Mouse (Mus musculus) adrenal gland (tissue): ENCODE measurements around the gene Cyb5r3.

Source experiments
- intact Hi-C: fragments of 180-260 bp; cut with DNase I; formaldehyde crosslinking; loops from one replicate; pipeline ENCODE4 v1.15.1; 2025

Cyb5r3 gene

DNA sequence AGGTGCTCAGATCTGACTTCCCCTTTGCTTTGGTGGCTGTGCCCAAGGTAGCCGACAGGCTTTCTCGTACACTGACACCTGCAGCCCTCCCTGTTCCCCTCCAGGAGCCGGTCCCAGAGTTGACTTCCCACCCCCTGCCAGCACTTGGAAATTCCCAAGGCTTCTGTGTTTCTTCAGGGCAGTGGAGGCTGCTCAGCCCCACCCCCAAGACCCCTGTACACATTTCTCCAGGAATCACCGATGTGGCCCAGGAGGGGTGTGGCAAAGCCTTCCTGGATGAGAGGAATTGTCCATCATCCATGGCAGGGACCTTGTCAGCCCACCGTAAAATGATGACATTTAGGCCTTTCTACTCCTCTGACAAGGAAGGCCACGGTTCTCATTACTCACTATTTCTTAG is 61.1 kb downstream of the Cyb5r3 start:
- intact Hi-C loops, result loop anchor here (10.0 kb wide), 1 partner anchor 306 kb away; no protein-coding TSS in a partner anchor

DNA sequence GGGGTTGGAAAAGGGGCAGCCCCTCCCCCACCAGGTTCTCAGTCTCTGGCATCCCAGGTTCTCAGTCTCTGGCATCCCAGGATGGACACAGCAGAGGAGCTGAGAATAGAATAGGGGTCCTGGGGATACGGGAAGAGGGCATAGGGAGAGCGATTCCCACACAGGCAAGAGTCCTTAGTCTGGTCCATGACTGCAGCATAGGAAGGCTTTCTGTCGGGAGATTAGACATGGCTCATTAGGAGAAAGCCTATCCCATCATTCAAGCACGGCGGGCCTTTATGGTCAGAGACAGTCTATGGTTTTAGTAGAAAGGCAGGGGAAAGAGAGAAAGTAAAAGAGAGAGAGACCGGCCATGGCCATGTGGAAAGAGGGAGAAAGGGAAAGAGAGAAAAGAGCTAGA is 64.6 kb downstream of the Cyb5r3 start:
- intact Hi-C loops, result no loop called here

DNA sequence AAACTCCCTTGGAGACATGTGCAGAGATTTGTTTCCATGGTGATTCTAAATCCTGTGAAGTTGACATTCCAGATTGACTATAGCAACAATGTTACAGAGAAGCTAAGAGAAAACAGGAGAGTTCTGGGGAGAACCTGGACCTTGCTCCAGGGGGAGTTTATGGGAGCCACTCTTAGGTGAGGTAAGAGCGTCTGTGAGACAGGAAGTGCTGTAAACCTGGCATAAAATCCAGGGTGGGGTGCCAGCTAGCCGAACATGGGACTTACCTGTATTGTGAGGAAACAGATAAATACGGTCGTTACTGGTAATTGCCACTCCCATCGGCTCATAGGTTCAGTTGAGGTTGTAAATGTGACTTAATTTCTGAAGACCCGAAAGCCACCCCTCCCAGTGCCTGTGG is 66.0 kb downstream of the Cyb5r3 start:
- intact Hi-C loops, result no loop called here
